Mouse (Mus musculus) cerebellum, postnatal 14 days (tissue): ENCODE data around the gene Arhgap15.

Experiments used
- DNase-seq, 2 experiments: peaks; one replicate each; pipeline ENCODE4 v3.0.0; 2021; ENCODE audit warnings: mixed read lengths in 2 of 2

The Arhgap15 gene

GRCm38 (mm10) chr2:44356887-44357251 is 608.2 kb downstream of the Arhgap15 start:
- no peak for DNase-seq

- no peak for DNase-seq
Measured at GRCm38 (mm10) chr2:44380225-44380624, 631.6 kb downstream of the Arhgap15 start.

GRCm38 (mm10) chr2:44384541-44384940 is 635.9 kb downstream of the Arhgap15 start:
- DNase-seq, result no peak

- no peak for DNase-seq
Measured at GRCm38 (mm10) chr2:44389556-44389955, 640.9 kb downstream of the Arhgap15 start.

- DNase-seq, result no peak
Measured at GRCm38 (mm10) chr2:44393789-44394188, 645.2 kb downstream of the Arhgap15 start.

GRCm38 (mm10) chr2:44394956-44395501 is 646.4 kb downstream of the Arhgap15 start:
- no peak for DNase-seq

- DNase-seq, result no peak
Measured at GRCm38 (mm10) chr2:44395577-44395976, 647.0 kb downstream of the Arhgap15 start.

- DNase-seq, result no peak
Measured at GRCm38 (mm10) chr2:44397209-44397608, 648.6 kb downstream of the Arhgap15 start.

- peak; percentile 11 to 31 for DNase-seq
Measured at GRCm38 (mm10) chr2:44397735-44398337, 649.2 kb downstream of the Arhgap15 start.

GRCm38 (mm10) chr2:44399191-44399926 is 650.7 kb downstream of the Arhgap15 start:
- DNase-seq, result peak; percentile 71 to 85

- DNase-seq, result no peak
Measured at GRCm38 (mm10) chr2:44401704-44402422, 653.2 kb downstream of the Arhgap15 start.

GRCm38 (mm10) chr2:44411660-44412059 is 663.0 kb downstream of the Arhgap15 start:
- no peak for DNase-seq

GRCm38 (mm10) chr2:44416331-44416730 is 667.7 kb downstream of the Arhgap15 start:
- no peak for DNase-seq

GRCm38 (mm10) chr2:44419547-44420225 is 671.1 kb downstream of the Arhgap15 start:
- DNase-seq, result no peak

GRCm38 (mm10) chr2:44430521-44430920 is 681.9 kb downstream of the Arhgap15 start:
- DNase-seq, result no peak

- DNase-seq, result no peak
Measured at GRCm38 (mm10) chr2:44436652-44437051, 688.0 kb downstream of the Arhgap15 start.

GRCm38 (mm10) chr2:44437496-44438057 is 689.0 kb downstream of the Arhgap15 start:
- no peak for DNase-seq

- no peak for DNase-seq
Measured at GRCm38 (mm10) chr2:44438070-44438469, 689.4 kb downstream of the Arhgap15 start.

GRCm38 (mm10) chr2:44444938-44445337 is 696.3 kb downstream of the Arhgap15 start:
- no peak for DNase-seq
